Mouse (Mus musculus): Measurements from ENCODE around the gene Stip1.

- TF ChIP-seq CTCF (IDR thresholded peaks at IDR 0.05) (no peak), EP300 (IDR thresholded peaks at IDR 0.05) (no peak)
These were observed 41.9 kb upstream of the Stip1 start for GRCm38 (mm10) chr19:7081516-7082266.
